Mouse (Mus musculus): ENCODE results near the gene Necab3.

The Necab3 gene

DNA sequence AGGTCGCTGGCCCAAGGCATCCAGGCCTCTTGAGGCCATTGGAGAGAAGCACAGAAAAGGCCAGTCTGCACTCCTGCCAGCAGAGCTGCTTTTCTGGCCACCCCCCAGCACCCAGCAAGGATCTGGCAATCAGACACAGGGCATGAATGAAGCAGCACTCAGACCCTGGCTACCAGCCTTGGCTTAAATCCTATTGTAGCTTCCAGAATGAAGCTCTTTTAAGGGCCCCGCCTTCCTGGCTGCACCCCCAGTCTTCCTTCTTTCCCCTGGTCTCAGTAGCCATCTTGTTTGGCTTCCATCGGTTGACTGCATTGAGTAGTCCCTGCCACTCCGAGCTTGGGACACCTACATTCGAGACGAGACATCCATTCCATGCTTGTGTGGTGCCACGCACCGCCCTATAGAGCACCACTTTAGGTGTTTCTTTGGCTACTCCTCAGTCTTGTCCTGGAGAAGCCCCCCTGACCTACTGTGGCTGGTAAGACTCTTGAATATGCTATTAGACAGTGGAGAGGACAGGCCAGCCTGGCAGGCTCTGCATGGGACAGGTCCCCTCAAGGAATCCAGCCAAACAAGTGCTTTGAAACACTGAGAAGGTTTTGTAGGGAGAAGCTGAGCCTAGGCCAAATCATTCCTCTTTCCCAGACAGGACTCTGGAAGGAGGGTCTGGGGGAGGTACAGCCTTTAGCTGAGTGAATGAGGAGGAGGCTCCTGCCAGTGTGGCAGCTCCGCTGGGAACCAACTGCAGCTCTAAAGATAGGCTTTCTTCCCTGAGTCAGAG, 14.9 kb downstream of the Necab3 start:
- DNase-seq (ENCODE audit: low read depth, low spot score): no peak

DNA sequence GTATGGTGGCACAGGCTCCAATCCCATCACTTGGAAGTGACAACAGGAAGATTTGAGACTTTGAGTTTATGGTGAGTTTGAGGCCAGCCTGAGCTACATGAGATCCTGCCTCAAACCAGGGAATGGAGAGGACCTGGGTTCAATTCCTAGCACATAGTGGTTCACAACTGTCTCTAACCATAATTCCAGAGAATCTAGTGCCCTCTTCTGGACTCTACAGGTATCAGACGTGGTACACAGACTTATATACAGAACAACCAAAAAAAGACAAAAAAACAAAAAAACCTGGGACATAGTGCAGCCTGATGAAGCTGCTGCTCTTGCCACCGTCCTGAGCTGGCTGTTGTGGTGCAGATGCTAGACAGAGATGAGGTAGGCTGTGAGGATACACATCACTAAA, 17.1 kb downstream of the Necab3 start:
- no peak for DNase-seq (ENCODE audit: low read depth, low spot score)

DNA sequence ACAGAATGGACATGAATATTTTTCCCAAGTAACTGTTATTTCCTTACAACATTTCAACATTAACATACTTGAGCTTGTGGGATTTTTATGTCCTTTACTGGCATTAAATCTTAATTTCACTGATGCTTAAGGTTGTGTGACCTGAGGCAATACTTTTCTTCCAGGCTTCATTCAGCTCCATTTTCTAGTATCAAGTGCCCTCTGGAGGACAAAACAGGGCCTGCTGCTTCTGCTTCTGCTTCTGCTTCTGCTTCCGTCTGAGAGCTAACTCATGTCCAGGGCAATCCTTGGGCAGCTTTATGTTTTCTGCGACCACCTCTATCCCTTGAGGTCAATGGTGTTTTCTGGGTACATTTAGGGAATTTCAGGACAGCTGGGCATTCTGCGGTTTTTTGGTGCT, 19.0 kb downstream of the Necab3 start:
- no peak for DNase-seq (ENCODE audit: low read depth, low spot score)

DNA sequence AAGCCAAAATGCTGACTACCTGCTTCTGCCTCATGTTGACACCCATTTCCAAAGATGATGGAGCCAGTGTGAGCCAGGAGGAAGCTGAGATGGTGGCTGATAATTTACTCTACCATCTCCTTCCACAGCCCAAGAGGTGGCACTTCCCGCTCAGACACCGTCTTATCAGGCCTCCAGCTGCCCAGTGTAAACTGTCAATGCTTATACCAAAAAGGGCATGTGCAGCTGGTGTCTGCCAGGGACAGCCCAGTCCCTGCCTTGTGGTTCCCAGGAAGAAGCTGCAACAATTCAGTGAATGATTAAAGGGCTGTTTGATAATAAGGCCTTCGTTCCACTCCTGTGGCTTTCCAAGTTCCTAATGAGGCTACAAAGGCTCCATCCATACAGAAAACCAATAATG, 20.0 kb downstream of the Necab3 start:
- DNase-seq (ENCODE audit: low read depth, low spot score): no peak

DNA sequence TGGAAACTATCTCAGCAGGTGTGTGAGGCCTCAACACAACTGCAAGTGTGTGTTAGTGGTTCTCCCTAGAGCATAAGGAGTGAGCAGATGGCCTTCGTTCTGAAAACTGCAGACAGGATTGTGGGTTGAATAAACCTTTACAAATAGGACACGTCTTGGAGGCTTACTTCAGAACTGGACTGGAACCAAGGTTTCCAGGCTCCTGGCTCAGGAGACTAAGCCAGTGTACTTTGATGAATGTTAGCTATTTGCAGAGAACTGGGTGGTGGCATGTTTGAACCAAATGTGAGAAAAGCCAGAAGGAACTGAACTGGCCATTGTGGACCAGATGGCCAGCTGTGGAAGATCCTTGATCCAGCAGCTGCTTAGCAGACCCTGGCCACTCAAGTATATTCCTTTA, 20.4 kb downstream of the Necab3 start:
- no peak for DNase-seq (ENCODE audit: low read depth, low spot score)

DNA sequence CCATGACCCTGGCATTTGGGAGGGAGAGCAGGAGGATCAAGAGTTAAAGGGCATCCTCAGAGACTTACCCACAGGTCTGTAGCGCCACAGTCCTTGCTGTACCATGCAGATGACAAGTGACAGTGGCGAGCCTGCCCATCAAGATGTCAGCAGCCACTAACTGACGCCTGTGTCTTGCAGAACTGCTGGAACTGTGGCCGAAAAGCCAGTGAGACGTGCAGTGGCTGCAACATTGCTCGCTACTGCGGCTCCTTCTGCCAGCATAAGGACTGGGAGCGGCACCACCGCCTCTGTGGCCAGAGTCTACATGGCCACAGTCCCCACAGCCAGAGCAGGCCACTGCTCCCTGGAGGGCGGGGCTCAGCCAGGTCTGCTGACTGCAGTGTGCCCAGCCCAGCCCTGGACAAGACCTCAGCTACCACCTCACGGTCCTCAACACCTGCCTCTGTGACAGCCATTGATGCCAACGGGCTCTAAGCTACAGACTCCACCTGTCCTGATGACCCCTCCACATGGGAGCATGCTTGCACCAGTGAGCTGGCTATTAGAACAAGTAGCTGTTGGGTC, 23.9 kb downstream of the Necab3 start:
- DNase-seq (ENCODE audit: low read depth, low spot score): no peak

DNA sequence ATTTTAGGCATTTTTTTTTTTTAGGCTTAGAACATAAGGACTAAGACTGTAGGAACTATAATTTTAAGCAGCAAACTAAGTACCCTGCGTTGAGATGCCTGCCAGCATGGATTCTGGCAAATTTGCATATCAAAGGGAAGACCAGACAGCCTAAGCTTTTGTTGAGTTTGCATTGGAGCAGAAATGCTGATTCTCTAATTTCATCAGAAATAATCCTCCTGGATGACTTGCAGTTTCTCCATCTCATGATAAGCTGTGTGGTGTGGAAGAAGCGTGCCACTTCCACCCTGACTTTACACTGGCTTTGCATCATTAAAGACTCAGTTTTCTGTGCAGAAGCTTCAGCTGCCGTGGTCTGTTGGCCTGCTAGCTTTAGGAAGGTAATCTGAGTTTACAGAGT, 25.8 kb downstream of the Necab3 start:
- DNase-seq (ENCODE audit: low read depth, low spot score): no peak

DNA sequence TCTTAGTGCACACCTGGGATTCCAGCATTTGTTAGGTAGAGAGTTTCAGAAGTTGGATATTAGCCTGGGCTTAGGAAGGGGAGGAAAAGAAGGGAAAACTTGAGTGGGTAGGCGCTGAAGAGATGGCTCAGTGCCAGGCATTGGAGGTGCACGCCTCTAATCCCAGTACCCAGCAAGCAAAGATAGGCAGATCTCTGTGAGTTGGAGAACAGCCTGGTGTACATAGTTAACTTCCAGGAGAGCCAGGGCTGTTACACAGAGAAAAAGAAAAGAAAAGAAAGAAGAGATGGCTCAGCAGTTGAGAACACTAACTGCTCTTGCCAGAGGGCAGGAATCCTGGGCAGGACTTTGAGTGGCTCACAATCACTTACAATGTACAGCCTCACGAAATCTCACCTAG, 32.2 kb downstream of the Necab3 start:
- DNase-seq (ENCODE audit: low read depth, low spot score): no peak

DNA sequence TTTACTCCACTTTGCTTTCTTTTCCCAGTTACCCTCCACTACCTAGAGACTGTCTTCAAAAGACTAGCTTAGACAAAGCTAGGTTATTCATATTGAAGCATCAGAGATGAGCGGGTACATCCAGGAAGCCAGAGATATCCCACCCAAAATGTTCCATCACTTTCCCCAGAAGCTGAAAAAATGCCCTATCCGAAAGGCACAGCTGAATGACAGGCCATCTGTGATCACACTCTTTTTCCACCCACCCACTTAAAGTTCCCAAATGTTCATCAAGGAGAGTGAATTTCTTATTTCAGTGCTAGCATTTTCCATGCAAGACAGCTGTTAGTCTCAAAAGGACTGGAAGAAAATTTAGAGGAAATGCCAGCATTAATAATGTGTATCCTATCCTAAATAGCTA, 33.4 kb downstream of the Necab3 start:
- no peak for DNase-seq (ENCODE audit: low read depth, low spot score)

DNA sequence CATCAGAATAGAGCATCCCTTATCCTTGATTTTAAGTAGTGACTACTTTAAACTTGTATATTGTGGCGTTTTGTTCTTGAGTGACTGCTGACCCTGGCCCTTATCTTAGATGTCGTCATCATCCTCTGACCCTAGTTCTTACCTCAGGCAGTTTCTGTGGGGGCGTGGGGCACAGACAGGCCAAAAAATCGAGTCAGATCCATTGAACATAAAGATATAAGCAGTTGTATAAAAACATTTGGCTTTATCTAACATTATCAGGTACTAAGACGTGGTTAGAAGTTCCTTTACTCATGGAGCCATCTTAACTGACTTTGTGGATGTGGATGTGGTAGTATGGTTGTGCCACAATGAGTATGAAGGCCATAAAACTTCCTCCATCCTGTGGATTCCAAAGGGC, 36.4 kb downstream of the Necab3 start:
- DNase-seq (ENCODE audit: low read depth, low spot score): no peak

DNA sequence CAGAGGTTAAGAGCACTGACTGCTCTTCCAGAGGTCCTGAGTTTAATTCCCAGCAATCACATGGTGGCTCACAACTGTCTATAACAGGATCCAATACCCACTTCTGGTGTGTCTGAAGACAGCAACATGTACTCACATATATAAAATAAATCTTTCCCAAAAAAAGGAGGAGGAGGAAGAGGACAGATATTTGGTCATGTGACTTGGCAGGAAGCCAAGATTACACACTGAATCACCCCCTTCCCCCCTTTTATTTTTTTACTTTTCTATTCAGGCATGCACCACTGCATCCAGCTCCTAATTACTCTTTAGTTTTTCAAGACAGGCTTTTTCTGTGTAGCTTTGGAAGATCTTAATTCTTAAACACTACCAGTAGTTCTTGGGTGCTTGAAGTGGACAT, 37.2 kb downstream of the Necab3 start:
- no peak for DNase-seq (ENCODE audit: low read depth, low spot score)

DNA sequence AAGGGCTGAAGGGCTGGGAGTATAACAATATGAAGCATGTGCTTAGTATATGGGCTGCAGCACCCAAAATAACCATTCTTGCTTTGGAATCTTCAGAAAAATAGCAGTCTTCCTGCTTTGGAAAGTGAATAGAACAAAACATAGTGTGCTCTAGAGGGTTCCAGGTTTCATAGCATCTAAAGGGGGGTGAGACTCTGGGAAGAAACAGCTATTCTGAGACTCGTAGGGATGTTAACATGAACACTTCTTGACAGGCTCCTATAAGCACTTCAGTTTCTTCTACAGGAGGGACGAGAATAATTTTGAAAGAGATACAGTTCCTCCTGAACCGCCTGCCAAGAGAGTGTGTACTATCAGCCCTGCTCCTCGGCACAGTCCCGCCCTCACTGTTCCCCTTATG, 41.3 kb downstream of the Necab3 start:
- no peak for DNase-seq (ENCODE audit: low read depth, low spot score)

DNA sequence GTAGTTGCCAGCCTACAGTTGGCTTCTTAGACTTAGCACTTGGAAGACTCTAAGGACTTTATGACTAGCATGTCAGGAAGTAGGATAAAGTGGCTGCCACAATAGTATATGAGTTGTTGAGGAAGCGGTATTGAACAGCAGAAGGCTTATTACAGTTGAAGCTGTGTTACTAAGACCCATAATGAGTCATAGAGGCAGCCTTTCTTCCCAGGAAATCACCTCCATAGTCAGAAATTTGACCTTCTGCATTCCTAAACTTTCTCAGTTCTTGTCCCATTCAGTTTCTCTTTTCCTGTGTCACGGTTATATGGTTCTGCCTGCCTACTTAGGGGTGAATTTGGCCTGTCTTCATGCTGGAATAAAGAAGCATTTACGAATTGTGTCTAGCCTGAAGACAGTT, 41.7 kb downstream of the Necab3 start:
- DNase-seq (ENCODE audit: low read depth, low spot score): no peak

DNA sequence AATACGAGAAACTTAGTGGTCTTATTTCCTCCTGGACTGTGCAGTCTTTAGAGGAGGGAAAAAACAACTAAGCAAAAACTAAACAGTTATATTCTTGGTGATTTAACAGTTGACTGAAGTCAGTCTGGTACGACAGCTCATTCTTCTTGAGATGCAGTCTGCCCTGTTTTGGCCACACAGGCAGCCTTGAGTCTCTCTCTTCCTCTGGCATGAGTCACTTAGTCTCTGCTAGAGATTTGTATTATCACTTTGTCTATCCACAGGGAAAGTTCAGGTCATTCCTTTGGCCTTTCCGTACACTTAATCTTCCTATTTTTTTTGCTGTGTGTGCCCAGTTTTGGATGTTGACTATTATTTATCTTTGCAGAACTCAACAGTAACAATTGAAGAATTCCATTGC, 48.5 kb downstream of the Necab3 start:
- no peak for DNase-seq (ENCODE audit: low read depth, low spot score)

DNA sequence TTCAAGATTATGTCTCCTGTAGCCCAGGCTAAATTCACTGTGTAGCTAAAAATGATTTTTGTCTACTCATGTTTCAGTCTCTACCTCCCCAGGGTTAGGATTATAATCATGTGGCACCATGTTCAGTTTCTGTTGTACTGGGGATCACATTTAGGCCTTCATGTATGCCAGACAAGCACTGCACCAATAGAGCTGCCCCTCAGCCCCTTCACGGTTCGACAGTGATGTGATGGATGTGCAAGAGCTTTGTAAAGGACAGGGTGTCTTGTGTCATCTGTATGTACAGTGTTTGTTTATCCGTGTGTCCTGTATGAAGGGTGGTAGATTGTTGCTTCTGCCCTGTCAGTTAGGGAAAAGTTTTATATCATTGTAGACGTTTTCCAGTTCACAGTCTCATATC, 50.2 kb downstream of the Necab3 start:
- no peak for DNase-seq (ENCODE audit: low read depth, low spot score)

DNA sequence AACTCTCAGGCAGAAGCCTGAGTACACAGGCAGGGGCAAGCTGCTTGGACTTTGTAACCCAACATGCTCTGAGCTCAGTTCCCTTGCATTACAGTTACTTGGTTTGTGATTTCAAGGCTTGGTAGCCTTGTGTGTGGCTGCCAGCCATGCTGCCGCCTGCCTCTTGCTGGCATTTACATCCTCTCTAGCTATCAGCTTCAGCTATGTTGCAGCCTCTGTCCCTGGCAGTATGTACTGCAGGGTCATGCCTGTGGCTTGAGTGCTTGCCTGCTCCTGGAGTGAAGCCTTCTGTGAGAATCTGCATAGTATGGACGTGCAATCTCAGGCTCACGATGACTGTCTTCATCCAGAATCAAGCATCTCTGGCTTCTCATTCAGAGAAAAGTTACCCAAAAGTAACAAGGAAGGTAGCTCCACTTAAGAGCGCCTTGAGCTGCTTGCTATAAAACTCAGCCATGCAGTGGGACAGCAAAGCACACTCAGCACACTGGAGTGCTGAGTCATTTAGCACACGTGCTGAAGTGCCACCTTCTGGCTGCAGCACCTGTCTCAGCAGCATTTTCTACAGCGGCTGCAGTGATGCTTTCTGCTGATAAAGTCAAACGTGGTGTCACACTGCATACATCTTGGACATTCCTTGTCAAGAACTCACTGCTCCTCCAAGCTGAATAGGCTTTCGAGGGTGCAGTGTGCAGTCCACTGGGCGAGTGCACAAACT, 51.0 kb downstream of the Necab3 start:
- DNase-seq (ENCODE audit: low read depth, low spot score): no peak

DNA sequence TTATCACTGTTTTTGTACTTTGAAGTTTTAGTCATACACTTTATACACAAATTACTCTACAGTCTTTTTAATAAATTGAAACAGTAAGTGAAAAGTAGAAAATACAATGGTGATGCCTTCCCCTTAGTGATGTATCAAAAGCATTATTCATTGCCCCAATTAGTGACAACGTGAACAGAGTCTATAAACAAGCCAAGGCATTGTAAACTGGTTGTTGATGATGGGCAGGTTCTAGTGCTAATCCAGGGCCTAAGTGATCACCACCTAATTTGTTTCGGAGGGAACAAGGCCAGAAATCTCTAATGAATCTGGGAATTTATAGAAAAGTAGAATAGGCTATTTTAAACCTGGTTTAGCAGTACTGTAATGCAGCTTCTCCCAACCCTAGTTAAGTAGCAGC, 51.6 kb downstream of the Necab3 start:
- no peak for DNase-seq (ENCODE audit: low read depth, low spot score)

DNA sequence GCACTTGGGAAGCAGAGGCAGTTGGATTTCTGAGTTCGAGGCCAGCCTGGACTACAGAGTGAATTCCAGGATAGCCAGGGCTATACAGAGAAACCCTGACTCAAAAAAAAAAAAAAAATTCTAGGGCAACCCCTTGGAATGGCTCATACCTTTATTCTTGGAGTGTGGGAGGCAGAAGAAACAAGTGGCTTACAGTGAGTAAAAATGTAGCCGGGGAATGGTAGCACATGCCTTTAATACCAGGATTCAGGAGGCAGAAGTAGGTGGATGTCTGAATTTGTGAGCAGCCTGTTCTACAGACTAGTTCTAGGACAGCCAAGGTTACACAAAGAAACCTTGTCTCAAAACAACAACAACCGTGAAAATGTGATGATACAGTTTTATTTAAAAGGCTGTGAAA, 57.9 kb downstream of the Necab3 start:
- DNase-seq (ENCODE audit: low read depth, low spot score): no peak

DNA sequence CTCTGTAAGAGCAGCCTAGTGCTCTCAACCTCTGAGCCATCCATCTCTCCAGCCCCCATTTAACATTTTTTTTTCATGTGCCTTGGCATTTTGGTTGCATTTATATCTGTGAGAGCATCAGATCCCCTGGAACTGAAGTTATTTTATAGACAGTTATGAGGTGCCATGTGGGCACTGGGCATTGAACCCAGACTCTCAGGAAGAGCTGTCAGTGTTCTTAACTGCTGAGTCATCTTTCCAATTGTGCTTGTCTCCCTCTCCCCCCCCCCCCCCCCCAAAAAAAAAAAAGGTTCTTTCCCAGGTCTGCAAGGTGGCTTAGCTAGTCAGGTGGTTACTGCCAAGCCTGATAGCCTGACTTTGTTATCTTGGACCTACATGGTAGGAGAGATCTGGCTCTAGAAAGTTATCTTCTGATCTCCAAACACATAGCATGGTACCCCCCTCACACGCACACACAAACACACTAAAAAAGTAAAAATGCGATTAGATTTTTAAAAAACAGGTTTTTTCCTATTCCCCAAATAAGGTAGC, 58.9 kb downstream of the Necab3 start:
- no peak for DNase-seq (ENCODE audit: low read depth, low spot score)

DNA sequence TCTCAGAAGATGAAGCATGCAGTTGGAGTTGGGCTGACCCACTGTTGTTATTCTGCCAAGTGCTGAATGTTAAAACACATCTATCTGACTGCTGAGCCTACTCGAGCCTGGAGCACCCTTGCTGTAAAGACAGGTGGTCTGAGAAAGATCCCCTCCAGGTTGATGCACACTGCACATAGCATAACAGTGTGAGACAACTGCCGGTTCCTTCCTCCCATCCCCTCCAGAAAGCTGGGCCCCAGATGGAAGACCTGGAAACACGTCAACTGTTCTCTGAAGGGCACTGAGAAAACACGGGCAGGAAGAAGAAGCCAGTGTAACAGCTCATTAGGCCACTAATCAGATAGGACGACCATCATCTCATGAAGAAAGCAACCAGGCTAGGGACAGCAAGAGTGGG, 60.1 kb downstream of the Necab3 start:
- DNase-seq (ENCODE audit: low read depth, low spot score): no peak

DNA sequence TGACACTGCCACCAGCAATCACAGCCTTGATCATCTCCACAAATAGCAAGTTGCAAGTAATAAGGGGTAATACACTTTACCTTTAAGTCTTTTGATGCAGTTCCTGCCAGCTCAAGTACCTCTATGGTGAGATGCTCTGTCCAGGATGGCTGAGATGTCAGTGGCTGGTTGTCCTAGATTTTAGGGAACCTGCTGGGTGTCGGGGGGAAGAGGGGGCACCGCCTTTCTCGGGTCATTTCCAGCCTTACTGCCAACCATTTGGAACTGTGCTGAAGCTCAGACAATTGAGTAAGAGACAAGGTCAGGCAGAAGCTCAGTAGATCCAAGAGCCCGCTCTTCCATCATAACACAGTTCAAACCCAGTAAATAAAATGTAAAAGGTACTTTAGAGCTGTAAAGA, 63.7 kb downstream of the Necab3 start:
- no peak for DNase-seq (ENCODE audit: low read depth, low spot score)

Measured in forelimb bud, embryonic 11.5 days (tissue).